In the genomic region with DNA sequence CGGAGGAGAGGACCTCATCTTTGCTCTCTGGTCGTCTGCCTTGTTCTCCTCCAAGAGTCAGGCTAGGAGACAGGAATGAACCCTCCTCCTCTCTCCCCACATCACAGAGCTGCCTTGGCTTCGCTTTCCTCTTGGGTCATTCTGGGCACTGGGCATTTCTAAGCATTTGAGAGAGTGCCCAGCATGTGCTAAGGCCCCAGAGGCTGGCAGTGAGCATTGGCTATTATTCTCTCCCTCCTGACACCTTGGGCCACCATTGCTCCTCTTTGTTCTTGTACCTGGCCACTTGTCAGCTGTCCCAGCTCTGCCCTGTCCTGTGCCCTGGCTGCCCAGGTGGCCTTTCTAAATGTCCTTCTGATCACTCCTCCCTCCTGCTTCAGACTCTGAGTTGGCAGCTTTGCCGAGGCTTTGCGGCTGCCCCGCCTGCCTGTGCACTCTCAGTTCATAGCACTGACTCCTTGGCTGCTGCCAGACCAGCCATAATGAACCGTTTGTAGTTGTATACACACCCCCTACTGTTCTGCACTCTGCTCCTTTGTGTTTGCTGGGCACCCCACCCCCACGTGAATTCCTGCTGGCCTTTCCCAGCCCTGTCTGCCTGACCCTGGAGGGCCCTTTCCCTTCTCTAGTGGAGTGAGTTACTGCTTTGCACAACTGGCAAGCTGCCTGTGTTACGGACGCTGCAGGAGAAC, we compare ENCODE assay signal across 8 mouse cellular contexts.
A peak's percentile ranks its signal among the peaks of the same experiment; 100 is the strongest.
DNase-seq lines count a peak whose midpoint lies in the region; ATAC-seq lines count a peak whose summit lies in the region.

No protein-coding gene starts in this region.

- H3K9me3 ChIP-seq in embryonic facial prominence, embryonic 12.5 days: no peaks in the 10 kb centered on the region
- H3K9me3 ChIP-seq in heart, embryonic 14.5 days (ENCODE audit: control insufficient read depth, low read length): no peaks in the 10 kb centered on the region

- H3K4me3 ChIP-seq in embryonic facial prominence, embryonic 12.5 days: no peak overlapping the region
- H3K4me3 ChIP-seq in heart, embryonic 14.5 days (ENCODE audit: control insufficient read depth in 1 of 2, insufficient read depth in 1 of 2, low read depth in 1 of 2, low read length in 2 of 2): no peak overlapping the region

- peaks cover 22% of the 10 kb centered on the region for H3K36me3 ChIP-seq in embryonic facial prominence, embryonic 12.5 days
- peaks cover 21% of the 10 kb centered on the region; the same call in 1 of the 2 replicates for H3K36me3 ChIP-seq in heart, embryonic 14.5 days (ENCODE audit: control insufficient read depth, insufficient read depth, low read length)

- peak; percentile 73 for ATAC-seq in embryonic facial prominence, embryonic 12.5 days (ENCODE audit: insufficient number of reproducible peaks, insufficient read depth, low FRiP score, low TSS enrichment)
- peak; percentile 78 for ATAC-seq in heart, embryonic 14.5 days (ENCODE audit: insufficient number of reproducible peaks, insufficient read depth, low FRiP score, low read depth)
- ATAC-seq in granulocyte monocyte progenitor cell, adult 5-6 weeks (replicated peaks; ENCODE audit: poor library complexity, severe bottlenecking): no peak

- 0 out of 2 replicates have a peak overlapping the region, but pooled peaks have one; percentile 7 for H3K9ac ChIP-seq in embryonic facial prominence, embryonic 12.5 days
- peak overlapping the region; percentile 5; the same call in 1 of the 2 replicates for H3K9ac ChIP-seq in heart, embryonic 14.5 days (ENCODE audit: low read length)

- H3K4me2 ChIP-seq in embryonic facial prominence, embryonic 12.5 days (replicated peaks): no peak overlapping the region
- H3K4me2 ChIP-seq in heart, embryonic 14.5 days (ENCODE audit: low read length): no peak overlapping the region

- H3K27me3 ChIP-seq in embryonic facial prominence, embryonic 12.5 days: no peaks in the 10 kb centered on the region
- H3K27me3 ChIP-seq in heart, embryonic 14.5 days (ENCODE audit: control insufficient read depth, insufficient read depth, low read length): no peaks in the 10 kb centered on the region

- peaks cover 9% of the 10 kb centered on the region for H3K4me1 ChIP-seq in embryonic facial prominence, embryonic 12.5 days
- H3K4me1 ChIP-seq in heart, embryonic 14.5 days (ENCODE audit: control insufficient read depth in 2 of 2, insufficient read depth in 2 of 2, low read length in 2 of 2): peaks cover 21 to 45% of the 10 kb centered on the region in 2 experiments

- 0 out of 2 replicates have a peak overlapping the region, but pooled peaks have one; percentile 23 for H3K27ac ChIP-seq in embryonic facial prominence, embryonic 12.5 days
- peak overlapping the region; percentile 63 to 68 for H3K27ac ChIP-seq in heart, embryonic 14.5 days (replicated peaks in 1 of 2; ENCODE audit: control insufficient read depth in 1 of 2, insufficient read depth in 1 of 2, low read depth in 2 of 2, low read length in 2 of 2)

- WGBS in embryonic facial prominence, embryonic 12.5 days: 37% methylated on average over 10 of the region's 10 CpGs
- 31% methylated on average over 10 of the region's 10 CpGs for whole genome bisulfite sequencing in heart, embryonic 14.5 days

- peak; percentile 71 for DNase-seq in layer of hippocampus, adult 11-12 months (ENCODE audit: low spot score)
- DNase-seq in layer of hippocampus, postnatal 25 days (ENCODE audit: extremely low spot score in 1 of 2, low spot score in 1 of 2): no peak
- DNase-seq in kidney, postnatal 10 days: peak; percentile 78
- DNase-seq in liver: peak; percentile 81
- DNase-seq in neural tube, embryonic 10.5 days (ENCODE audit: extremely low spot score, low spot score): peak; percentile 69

Comparison
In these comparisons a context has a peak if more than half of its experiments do, and no peak if none do; other contexts are left out.
1. DNase-seq: peak in layer of hippocampus, adult 11-12 months (single experiment), kidney, postnatal 10 days (single experiment), liver (single experiment) and neural tube, embryonic 10.5 days (single experiment); none in layer of hippocampus, postnatal 25 days (0 of 2).